Mouse (Mus musculus) monocyte, adult 2 months (primary cell): ENCODE data around the gene Cbr2.

Experiments
- DNase-seq, 2 experiments: peaks; one replicate each; pipeline ENCODE4 v3.0.0; 2022; ENCODE audit warnings: low spot score in 2 of 2, low read depth in 1 of 2

Gene Cbr2

GRCm38 (mm10) chr11:120733521-120733920 is 1.6 kb upstream of the Cbr2 start:
- DNase-seq: no peak

GRCm38 (mm10) chr11:120731395-120731794 is 519 bp downstream of the Cbr2 start:
- DNase-seq: no peak

- DNase-seq: no peak
These were observed 1.5 kb downstream of the Cbr2 start for GRCm38 (mm10) chr11:120730331-120730870.

- peak in 1 of 2 experiments; percentile 51 for DNase-seq
These were observed 2.4 kb downstream of the Cbr2 start for GRCm38 (mm10) chr11:120729432-120730050.

GRCm38 (mm10) chr11:120728530-120729240 is 3.2 kb downstream of the Cbr2 start:
- DNase-seq: no peak

GRCm38 (mm10) chr11:120727564-120727963 is 4.3 kb downstream of the Cbr2 start:
- no peak for DNase-seq

- DNase-seq: peak; percentile 55 to 73
These were observed 4.8 kb downstream of the Cbr2 start, which contains the start of gene Dcxr for GRCm38 (mm10) chr11:120727169-120727527. Gene Dcxr (minus strand): TSS chr11:120727281.

- no peak for DNase-seq
These were observed 5.4 kb downstream of the Cbr2 start for GRCm38 (mm10) chr11:120726243-120727168.

- no peak for DNase-seq
These were observed 8.4 kb downstream of the Cbr2 start for GRCm38 (mm10) chr11:120723509-120723908.

- DNase-seq: no peak
These were observed 9.0 kb downstream of the Cbr2 start for GRCm38 (mm10) chr11:120722761-120723382.

GRCm38 (mm10) chr11:120722067-120722630 is 9.8 kb downstream of the Cbr2 start:
- DNase-seq: no peak

GRCm38 (mm10) chr11:120721124-120722066 is 10.5 kb downstream of the Cbr2 start, which contains the start of gene Rac3:
Gene Rac3 (plus strand): TSS chr11:120721470.
- DNase-seq: no peak

- DNase-seq: peak; percentile 77 to 83
These were observed 11.5 kb downstream of the Cbr2 start for GRCm38 (mm10) chr11:120720450-120720849.

GRCm38 (mm10) chr11:120719841-120720376 is 12.0 kb downstream of the Cbr2 start:
- no peak for DNase-seq

- no peak for DNase-seq
These were observed 12.7 kb downstream of the Cbr2 start for GRCm38 (mm10) chr11:120719242-120719641.

- no peak for DNase-seq
These were observed 16.8 kb downstream of the Cbr2 start for GRCm38 (mm10) chr11:120715131-120715530.

GRCm38 (mm10) chr11:120714546-120714945 is 17.4 kb downstream of the Cbr2 start:
- DNase-seq: no peak

- DNase-seq: peak; percentile 92
These were observed 18.1 kb downstream of the Cbr2 start, which contains the start of the genes Cenpx and Lrrc45 for GRCm38 (mm10) chr11:120713580-120714518. Gene Cenpx (minus strand): TSS chr11:120713738. Gene Lrrc45 (plus strand): TSS chr11:120713925.
